Mouse (Mus musculus): ENCODE results near the gene D630003M21Rik.

The D630003M21Rik gene

GRCm38 (mm10) chr2:158228670-158229502 is at the start of gene D630003M21Rik:
Gene D630003M21Rik, minus strand, starts transcription at chr2:158229222.
- in situ Hi-C loops (cut with MboI, MseI), result loop anchor here (25.0 kb wide), 1 partner anchor 617 kb away; no protein-coding TSS in a partner anchor

GRCm38 (mm10) chr2:158276878-158277277 is 47.9 kb upstream of the D630003M21Rik start:
- in situ Hi-C loops (cut with MboI, MseI), result no loop called here

- in situ Hi-C loops (cut with MboI, MseI), result no loop called here
These were observed 47.4 kb upstream of the D630003M21Rik start for GRCm38 (mm10) chr2:158276451-158276850.

- in situ Hi-C loops (cut with MboI, MseI), result no loop called here
These were observed 46.8 kb upstream of the D630003M21Rik start for GRCm38 (mm10) chr2:158275811-158276210.

- in situ Hi-C loops (cut with MboI, MseI), result no loop called here
These were observed 46.3 kb upstream of the D630003M21Rik start for GRCm38 (mm10) chr2:158275349-158275748.

GRCm38 (mm10) chr2:158273646-158274045 is 44.6 kb upstream of the D630003M21Rik start:
- in situ Hi-C loops (cut with MboI, MseI), result no loop called here

GRCm38 (mm10) chr2:158270017-158270416 is 41.0 kb upstream of the D630003M21Rik start:
- in situ Hi-C loops (cut with MboI, MseI), result no loop called here

GRCm38 (mm10) chr2:158264877-158265276 is 35.9 kb upstream of the D630003M21Rik start:
- in situ Hi-C loops (cut with MboI, MseI), result no loop called here

GRCm38 (mm10) chr2:158259498-158259897 is 30.5 kb upstream of the D630003M21Rik start:
- in situ Hi-C loops (cut with MboI, MseI), result loop anchor here (5.0 kb wide), 1 partner anchor 42 kb away; no protein-coding TSS in a partner anchor

GRCm38 (mm10) chr2:158258781-158259180 is 29.8 kb upstream of the D630003M21Rik start:
- in situ Hi-C loops (cut with MboI, MseI), result loop anchor here (5.0 kb wide), 1 partner anchor 41 kb away; no protein-coding TSS in a partner anchor

GRCm38 (mm10) chr2:158258005-158258418 is 29.0 kb upstream of the D630003M21Rik start, which contains the start of gene Bpi:
Gene Bpi, plus strand, starts transcription at chr2:158258094.
- in situ Hi-C loops (cut with MboI, MseI), result loop anchor here (5.0 kb wide), 1 partner anchor 41 kb away; no protein-coding TSS in a partner anchor

- in situ Hi-C loops (cut with MboI, MseI), result loop anchor here (5.0 kb wide), 1 partner anchor 40 kb away; no protein-coding TSS in a partner anchor
These were observed 27.9 kb upstream of the D630003M21Rik start for GRCm38 (mm10) chr2:158256894-158257293.

GRCm38 (mm10) chr2:158253806-158254205 is 24.8 kb upstream of the D630003M21Rik start:
- in situ Hi-C loops (cut with MboI, MseI), result no loop called here

- in situ Hi-C loops (cut with MboI, MseI), result no loop called here
These were observed 21.5 kb upstream of the D630003M21Rik start for GRCm38 (mm10) chr2:158250558-158250957.

- in situ Hi-C loops (cut with MboI, MseI), result loop anchor here (25.0 kb wide), 1 partner anchor 636 kb away; no protein-coding TSS in a partner anchor
These were observed 19.3 kb upstream of the D630003M21Rik start for GRCm38 (mm10) chr2:158248318-158248717.

GRCm38 (mm10) chr2:158247852-158248251 is 18.8 kb upstream of the D630003M21Rik start:
- in situ Hi-C loops (cut with MboI, MseI), result loop anchor here (25.0 kb wide), 1 partner anchor 636 kb away; no protein-coding TSS in a partner anchor

GRCm38 (mm10) chr2:158245072-158245817 is 16.2 kb upstream of the D630003M21Rik start:
- in situ Hi-C loops (cut with MboI, MseI), result loop anchor here (25.0 kb wide), 1 partner anchor 633 kb away; no protein-coding TSS in a partner anchor

- in situ Hi-C loops (cut with MboI, MseI), result loop anchor here (25.0 kb wide), 1 partner anchor 631 kb away; no protein-coding TSS in a partner anchor
These were observed 14.3 kb upstream of the D630003M21Rik start for GRCm38 (mm10) chr2:158243129-158243870.

GRCm38 (mm10) chr2:158242170-158242896 is 13.3 kb upstream of the D630003M21Rik start:
- in situ Hi-C loops (cut with MboI, MseI), result loop anchor here (25.0 kb wide), 1 partner anchor 630 kb away; no protein-coding TSS in a partner anchor

GRCm38 (mm10) chr2:158241126-158241738 is 12.2 kb upstream of the D630003M21Rik start:
- in situ Hi-C loops (cut with MboI, MseI), result loop anchor here (25.0 kb wide), 1 partner anchor 629 kb away; no protein-coding TSS in a partner anchor

All from T-helper 2 cell (primary cell).